In the genomic region with DNA sequence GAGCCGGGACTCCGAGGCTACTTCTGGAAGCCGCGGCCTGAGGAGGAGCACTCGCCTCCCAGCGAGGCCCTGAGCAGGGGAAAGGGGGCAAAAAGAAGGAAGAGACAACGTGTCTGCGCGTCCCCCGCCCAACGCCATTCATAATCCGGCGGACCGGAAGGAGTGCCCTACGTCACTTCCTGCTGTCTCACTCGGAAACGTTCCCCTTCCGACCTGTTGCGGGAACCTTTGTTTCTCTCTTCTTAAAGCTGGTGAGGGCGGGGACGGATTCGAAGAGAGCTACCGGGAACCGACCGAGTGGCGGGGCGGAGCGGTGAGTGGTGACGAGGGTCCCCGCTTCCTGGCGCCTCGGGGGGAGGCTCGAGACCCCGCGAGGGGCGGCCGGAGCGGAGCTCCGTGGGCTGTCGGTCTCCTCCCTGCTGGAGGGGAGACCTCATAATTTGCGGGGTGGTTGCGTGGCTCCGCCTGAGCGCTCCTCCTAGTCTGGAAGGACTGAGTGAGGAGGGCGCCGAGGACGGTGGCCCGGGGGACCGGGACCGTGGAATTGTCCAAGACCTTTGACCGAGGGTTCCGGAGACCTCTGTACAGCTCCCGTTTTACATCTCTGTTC, we compare ENCODE assay signal across 8 mouse cellular contexts. TPM values are rescaled to one million over a fixed set of nuclear protein-coding genes. Genes with fewer than 3 reads are reported as not detected.
DNase-seq lines count a peak whose midpoint lies in the region; ATAC-seq lines count a peak whose summit lies in the region.

A gene (plus strand): TSS at position 177 of the 610 bp plus-strand sequence.
A gene (minus strand): TSS at position 370 of the 610 bp plus-strand sequence.

- peak; percentile 96 for DNase-seq in MEL-GATA-1-ER (ENCODE audit: extremely low read depth, low read depth)
- DNase-seq in cerebellum, adult 8-10 months = peak; percentile 93
- DNase-seq in forelimb bud, embryonic 11.5 days (ENCODE audit: low read depth, low spot score) = peak; percentile 96
- peak; percentile 94 for DNase-seq in layer of hippocampus, adult 9-10 months (ENCODE audit: low spot score)
- DNase-seq in ovary, postnatal 10 days (ENCODE audit: low spot score) = peak; percentile 86
- peak; percentile 90 to 94 for DNase-seq in thymus, postnatal 10 days (ENCODE audit: low spot score in 2 of 2)

- WGBS in lung, embryonic 16.5 days = under 1% methylated on average over 52 of the region's 53 CpGs

- peaks cover 15% of the 10 kb centered on the region for H3K4me1 ChIP-seq in lung, embryonic 16.5 days (replicated peaks; ENCODE audit: control insufficient read depth, insufficient read depth, low read length)

- no peaks in the 10 kb centered on the region for H3K9me3 ChIP-seq in lung, embryonic 16.5 days (ENCODE audit: control insufficient read depth, low read length)

- peak within 1 kb of the TSS; percentile 78 for H3K4me2 ChIP-seq in lung, embryonic 16.5 days (ENCODE audit: low read depth, low read length)

- no peaks in the 10 kb centered on the region; the same call in 1 of the 2 replicates for H3K36me3 ChIP-seq in lung, embryonic 16.5 days (ENCODE audit: control insufficient read depth, insufficient read depth, low read length)

- no peaks in the 10 kb centered on the region for H3K27me3 ChIP-seq in lung, embryonic 16.5 days (ENCODE audit: control insufficient read depth, insufficient read depth, low read depth, low read length)

- ATAC-seq in hematopoietic stem cell, adult 5-6 weeks (replicated peaks in 1 of 2; ENCODE audit: insufficient read depth in 1 of 2, low FRiP score in 2 of 2, low TSS enrichment in 1 of 2, low read depth in 1 of 2, poor library complexity in 2 of 2, severe bottlenecking in 2 of 2) = peak; percentile 85 to 87
- peak; percentile 97 for ATAC-seq in lung, embryonic 16.5 days (ENCODE audit: low read depth)

- H3K27ac ChIP-seq in lung, embryonic 16.5 days (ENCODE audit: low read length) = peak within 1 kb of the TSS; percentile 99

- H3K4me3 ChIP-seq in lung, embryonic 16.5 days (ENCODE audit: low read length) = peak within 1 kb of the TSS; percentile 95

- H3K9ac ChIP-seq in lung, embryonic 16.5 days (ENCODE audit: low read length) = peak within 1 kb of the TSS; percentile 99

RNA-seq across cellular contexts. Expression of the first gene that starts in this region (rescaled TPM):
- 13.4 and 19.8 TPM in 2 replicates for total RNA-seq in hematopoietic stem cell, adult 5-6 weeks (2017)
- 20.5 and 24.3 TPM in 2 replicates for polyA plus RNA-seq in lung, embryonic 16.5 days (2015; fragmentation: Nextera tagmentation; extraction: Ambion mirVana)

RNA-seq across cellular contexts. Expression of the second gene that starts in this region (rescaled TPM):
- total RNA-seq in hematopoietic stem cell, adult 5-6 weeks (2017) = 21.2 and 24.8 TPM in 2 replicates
- polyA plus RNA-seq in lung, embryonic 16.5 days (2015; fragmentation: Nextera tagmentation; extraction: Ambion mirVana) = 6.8 and 7.8 TPM in 2 replicates

Comparison
In these comparisons a context has a peak if more than half of its experiments do, and no peak if none do; other contexts are left out.
1. Peak in every context shown above with its lines: DNase-seq, ATAC-seq, H3K4me3 ChIP-seq and H3K27ac ChIP-seq.